Mouse (Mus musculus): Measurements from ENCODE around the gene Caln1. TPM values are rescaled to one million over a fixed set of nuclear protein-coding genes. Genes with fewer than 3 reads are reported as not detected.

Caln1 gene
- polyA plus RNA-seq, 1 experiment from 2014 or later, result 3.8 TPM

- ATAC-seq (ENCODE audit: low FRiP score, low read depth), result no peak
- no peaks in the 10 kb centered on the region for H3K27me3 ChIP-seq
- H3K4me1 ChIP-seq, result no peaks in the 10 kb centered on the region
- WGBS, result 86% methylated on average over 1 of the region's 1 CpGs
- no peak overlapping the region for H3K4me2 ChIP-seq (replicated peaks)
- no peak overlapping the region for H3K9ac ChIP-seq
- no peak overlapping the region for H3K4me3 ChIP-seq
- no peak overlapping the region for H3K27ac ChIP-seq
- no peaks in the 10 kb centered on the region for H3K9me3 ChIP-seq
- no peaks in the 10 kb centered on the region for H3K36me3 ChIP-seq
Observed at GRCm38 (mm10) chr5:130666091-130666490, 296.8 kb downstream of the Caln1 start.

DNA sequence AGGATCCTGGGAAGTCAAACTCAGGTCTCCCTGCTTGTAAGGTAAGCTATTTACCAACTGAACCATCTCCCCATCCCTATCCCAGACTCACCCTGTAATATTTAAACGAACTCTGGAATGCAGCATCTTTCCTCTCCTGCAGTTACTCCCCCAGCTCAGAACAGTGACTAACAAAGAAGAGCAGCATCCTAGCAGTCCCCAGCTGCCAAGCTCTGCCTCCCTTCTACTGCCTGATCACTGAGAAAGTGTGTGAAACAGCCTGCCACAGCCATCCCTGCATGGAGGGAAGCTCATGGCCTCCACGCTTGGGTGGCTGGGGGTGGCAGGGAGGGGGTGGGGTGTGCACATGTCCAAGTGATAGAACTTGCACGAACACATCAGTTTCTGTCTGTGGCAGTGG, 303.3 kb downstream of the Caln1 start:
- no peak overlapping the region for H3K4me3 ChIP-seq
- no peaks in the 10 kb centered on the region for H3K36me3 ChIP-seq
- peaks cover 3% of the 10 kb centered on the region; the same call in 1 of the 2 replicates for H3K9me3 ChIP-seq
- no peak overlapping the region for H3K27ac ChIP-seq
- no peak overlapping the region for H3K4me2 ChIP-seq (replicated peaks)
- ATAC-seq (ENCODE audit: low FRiP score, low read depth), result no peak
- WGBS, result 59% methylated on average over 3 of the region's 3 CpGs
- no peak overlapping the region for H3K9ac ChIP-seq
- no peaks in the 10 kb centered on the region for H3K27me3 ChIP-seq
- H3K4me1 ChIP-seq, result no peaks in the 10 kb centered on the region

DNA sequence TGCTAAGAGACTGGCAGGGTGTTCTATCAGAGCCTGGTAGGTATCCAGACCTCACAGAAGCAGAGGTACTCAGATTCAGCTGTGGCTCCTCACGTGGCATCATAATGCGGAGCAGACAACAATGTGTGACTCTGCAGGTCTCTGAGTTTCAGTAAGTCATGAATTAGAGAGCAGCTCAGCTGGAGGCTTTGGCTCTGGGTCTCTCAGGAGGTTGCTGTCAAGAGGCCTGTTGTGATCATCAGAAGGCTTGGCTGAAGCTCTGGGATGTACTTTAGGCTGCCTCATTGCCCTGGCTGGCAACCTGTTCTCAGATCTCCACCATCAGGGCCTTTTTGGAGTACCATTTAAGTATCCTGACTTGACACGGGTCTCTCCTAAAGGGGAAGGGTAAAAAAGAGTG, 303.8 kb downstream of the Caln1 start:
- no peaks in the 10 kb centered on the region for H3K36me3 ChIP-seq
- H3K27ac ChIP-seq, result no peak overlapping the region
- WGBS, result 73% methylated on average over 3 of the region's 3 CpGs
- no peak overlapping the region for H3K4me2 ChIP-seq (replicated peaks)
- no peaks in the 10 kb centered on the region for H3K27me3 ChIP-seq
- no peak overlapping the region for H3K9ac ChIP-seq
- no peak overlapping the region for H3K4me3 ChIP-seq
- no peak for ATAC-seq (ENCODE audit: low FRiP score, low read depth)
- H3K4me1 ChIP-seq, result no peaks in the 10 kb centered on the region
- H3K9me3 ChIP-seq, result peaks cover 3% of the 10 kb centered on the region; the same call in 1 of the 2 replicates

DNA sequence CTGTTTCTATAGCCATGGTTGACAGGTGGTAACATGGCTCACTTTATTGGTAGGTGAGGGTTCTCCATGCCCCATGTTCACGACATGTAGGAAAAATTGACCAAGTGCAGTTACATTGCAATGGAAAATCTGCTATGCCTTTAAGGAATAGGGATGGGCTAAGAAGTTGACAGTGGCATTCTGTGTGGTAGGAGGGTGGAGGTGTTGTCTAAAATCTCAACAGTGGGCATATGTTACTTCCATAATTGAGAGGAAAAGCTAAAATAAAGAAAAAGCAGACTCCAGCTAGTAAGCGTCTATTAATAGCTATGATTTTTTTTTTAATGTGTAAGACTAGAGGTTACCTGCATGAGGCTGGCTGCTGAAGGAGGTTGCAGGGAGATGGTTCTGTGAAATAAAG, 308.6 kb downstream of the Caln1 start:
- no peaks in the 10 kb centered on the region for H3K4me1 ChIP-seq
- no peak overlapping the region for H3K4me2 ChIP-seq (replicated peaks)
- 86% methylated on average over 2 of the region's 2 CpGs for WGBS
- no peaks in the 10 kb centered on the region for H3K9me3 ChIP-seq
- H3K27ac ChIP-seq, result no peak overlapping the region
- no peak overlapping the region for H3K9ac ChIP-seq
- no peak for ATAC-seq (ENCODE audit: low FRiP score, low read depth)
- no peak overlapping the region for H3K4me3 ChIP-seq
- H3K27me3 ChIP-seq, result no peaks in the 10 kb centered on the region
- no peaks in the 10 kb centered on the region for H3K36me3 ChIP-seq

DNA sequence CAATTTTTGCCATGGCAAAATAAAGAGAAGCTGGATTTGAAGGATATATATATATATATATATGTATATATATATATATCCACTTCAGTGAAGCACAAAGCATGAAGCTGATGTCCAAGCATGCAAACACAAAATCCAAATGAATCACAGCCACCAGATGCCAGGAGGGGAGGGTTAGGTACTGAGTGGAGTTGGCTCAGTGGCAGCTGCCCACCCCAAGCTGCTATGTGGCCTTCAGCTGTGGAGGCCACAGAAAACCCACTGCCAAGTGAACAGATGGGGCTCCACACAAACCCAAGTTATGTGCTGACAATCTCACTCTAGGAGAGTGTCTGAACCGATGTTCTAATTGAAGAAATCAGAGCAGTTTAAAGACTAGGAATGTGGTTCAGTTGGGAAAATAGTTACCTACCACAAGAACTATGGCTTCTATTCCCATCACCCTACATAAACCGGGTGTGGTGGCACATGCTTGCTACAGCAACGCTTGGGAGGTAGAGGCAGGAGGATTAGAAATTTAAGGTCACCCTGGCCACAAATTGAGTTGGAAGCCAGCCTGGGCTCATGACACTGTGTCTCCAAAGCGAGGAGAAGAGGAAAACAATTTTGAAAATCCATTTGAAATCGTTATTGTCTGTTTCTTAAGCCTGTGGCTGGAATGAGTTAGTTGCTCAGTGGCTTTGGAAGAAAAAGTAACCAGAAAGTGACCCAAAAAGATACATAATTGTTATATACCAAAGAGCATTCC, 316.8 kb downstream of the Caln1 start:
- 82% methylated on average over 5 of the region's 5 CpGs for WGBS
- Histone ChIP-seq H3K4me3 (no peak overlapping the region), H3K4me1 (no peaks in the 10 kb centered on the region), H3K27ac (no peak overlapping the region), H3K9ac (no peak overlapping the region), H3K27me3 (no peaks in the 10 kb centered on the region), H3K36me3 (no peaks in the 10 kb centered on the region), H3K4me2 (replicated peaks) (no peak overlapping the region), H3K9me3 (no peaks in the 10 kb centered on the region)
- no peak for ATAC-seq (ENCODE audit: low FRiP score, low read depth)

DNA sequence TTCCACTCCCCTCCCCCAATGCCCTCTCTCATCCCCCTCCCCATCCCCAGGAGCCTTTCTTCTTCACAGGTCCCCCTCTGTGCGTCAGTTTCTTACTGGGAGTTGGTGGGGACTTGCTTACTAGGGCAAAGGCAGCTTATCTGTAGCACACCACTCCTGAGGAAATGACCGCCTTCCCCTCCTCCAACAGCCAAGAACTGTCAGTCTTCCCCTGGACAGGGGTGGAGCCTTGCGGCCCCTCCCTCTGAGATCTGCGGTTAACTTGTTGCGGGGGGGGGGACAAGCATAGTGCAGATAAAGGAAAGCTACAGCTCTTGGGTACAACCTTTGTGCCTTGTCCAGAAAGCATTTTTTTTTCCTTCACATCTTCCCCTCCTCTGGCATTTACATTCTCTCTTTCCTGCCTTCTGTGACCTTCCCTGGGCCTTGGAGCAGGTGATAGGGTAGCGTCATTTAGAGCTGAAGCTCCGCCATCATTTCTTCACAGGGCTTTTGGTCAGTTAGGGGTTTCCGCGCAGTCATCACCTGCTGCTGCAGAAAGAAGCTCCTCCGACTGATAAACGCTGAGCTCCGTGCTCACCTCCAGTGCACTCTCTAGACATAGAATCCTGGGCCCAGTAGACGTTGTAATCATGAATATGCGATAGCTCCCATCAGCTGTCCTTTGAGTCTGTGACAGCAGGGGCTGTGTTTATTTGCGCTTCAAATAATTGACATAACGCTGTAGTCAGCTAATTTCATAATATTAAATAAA, 319.3 kb downstream of the Caln1 start:
- 56% methylated on average over 16 of the region's 16 CpGs for WGBS
- ATAC-seq (ENCODE audit: low FRiP score, low read depth), result no peak

DNA sequence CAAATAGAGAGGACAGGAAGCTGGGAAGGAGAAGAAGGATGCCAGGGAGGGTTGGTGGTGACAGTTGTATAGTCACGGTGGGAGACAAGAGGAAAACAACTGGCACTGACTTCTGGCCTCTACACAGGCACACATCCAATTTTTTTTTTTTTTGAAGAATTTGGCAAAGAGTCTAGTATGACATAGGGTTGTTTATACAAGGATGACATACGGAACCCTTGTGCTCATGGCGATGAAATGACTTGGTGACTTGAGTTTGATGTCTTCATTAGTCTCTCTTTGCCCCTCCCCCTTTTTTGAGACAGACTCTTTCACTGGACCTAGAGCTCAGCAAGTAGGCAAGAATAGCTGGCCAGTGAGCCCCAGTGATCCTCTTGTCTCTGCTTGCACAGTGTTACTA, 322.1 kb downstream of the Caln1 start:
- Histone ChIP-seq H3K27ac (no peak overlapping the region), H3K36me3 (no peaks in the 10 kb centered on the region), H3K4me3 (no peak overlapping the region), H3K9me3 (no peaks in the 10 kb centered on the region), H3K9ac (no peak overlapping the region), H3K4me2 (replicated peaks) (no peak overlapping the region), H3K27me3 (no peaks in the 10 kb centered on the region), H3K4me1 (no peaks in the 10 kb centered on the region)
- ATAC-seq (ENCODE audit: low FRiP score, low read depth), result no peak
- WGBS, result 91% methylated on average over 3 of the region's 3 CpGs

More for the DNA sequence above, 319.3 kb downstream of the Caln1 start:
- Histone ChIP-seq H3K9me3 (no peaks in the 10 kb centered on the region), H3K36me3 (no peaks in the 10 kb centered on the region), H3K27me3 (no peaks in the 10 kb centered on the region), H3K4me1 (no peaks in the 10 kb centered on the region), H3K9ac (no peak overlapping the region), H3K4me2 (replicated peaks) (no peak overlapping the region), H3K27ac (no peak overlapping the region), H3K4me3 (no peak overlapping the region)

- no peaks in the 10 kb centered on the region for H3K36me3 ChIP-seq
- no peak overlapping the region for H3K4me3 ChIP-seq
- H3K27ac ChIP-seq, result no peak overlapping the region
- H3K9me3 ChIP-seq, result no peaks in the 10 kb centered on the region
- H3K4me2 ChIP-seq (replicated peaks), result no peak overlapping the region
- no peak overlapping the region for H3K9ac ChIP-seq
- 86% methylated on average over 4 of the region's 4 CpGs for whole genome bisulfite sequencing
- ATAC-seq (ENCODE audit: low FRiP score, low read depth), result no peak
- no peaks in the 10 kb centered on the region for H3K27me3 ChIP-seq
- H3K4me1 ChIP-seq, result no peaks in the 10 kb centered on the region
Observed at GRCm38 (mm10) chr5:130699476-130699875, 330.2 kb downstream of the Caln1 start.

GRCm38 (mm10) chr5:130701777-130702176, 332.5 kb downstream of the Caln1 start:
- WGBS, result 82% methylated on average over 6 of the region's 6 CpGs
- Histone ChIP-seq H3K9ac (no peak overlapping the region), H3K36me3 (no peaks in the 10 kb centered on the region), H3K27ac (no peak overlapping the region), H3K4me3 (no peak overlapping the region), H3K27me3 (no peaks in the 10 kb centered on the region), H3K4me1 (no peaks in the 10 kb centered on the region), H3K4me2 (replicated peaks) (no peak overlapping the region), H3K9me3 (no peaks in the 10 kb centered on the region)
- no peak for ATAC-seq (ENCODE audit: low FRiP score, low read depth)

GRCm38 (mm10) chr5:130702361-130702760, 333.1 kb downstream of the Caln1 start:
- ATAC-seq (ENCODE audit: low FRiP score, low read depth), result no peak
- no peaks in the 10 kb centered on the region for H3K9me3 ChIP-seq
- no peak overlapping the region for H3K27ac ChIP-seq
- no peaks in the 10 kb centered on the region for H3K27me3 ChIP-seq
- H3K36me3 ChIP-seq, result no peaks in the 10 kb centered on the region
- no peak overlapping the region for H3K4me2 ChIP-seq (replicated peaks)
- H3K4me3 ChIP-seq, result no peak overlapping the region
- 70% methylated on average over 4 of the region's 4 CpGs for WGBS
- H3K9ac ChIP-seq, result no peak overlapping the region
- H3K4me1 ChIP-seq, result no peaks in the 10 kb centered on the region

- no peaks in the 10 kb centered on the region for H3K9me3 ChIP-seq
- no peaks in the 10 kb centered on the region for H3K36me3 ChIP-seq
- WGBS, result 90% methylated on average over 4 of the region's 4 CpGs
- H3K27me3 ChIP-seq, result no peaks in the 10 kb centered on the region
- no peak for ATAC-seq (ENCODE audit: low FRiP score, low read depth)
- H3K4me1 ChIP-seq, result no peaks in the 10 kb centered on the region
- no peak overlapping the region for H3K27ac ChIP-seq
- no peak overlapping the region for H3K4me3 ChIP-seq
- H3K4me2 ChIP-seq (replicated peaks), result no peak overlapping the region
- no peak overlapping the region for H3K9ac ChIP-seq
Observed at GRCm38 (mm10) chr5:130704866-130705265, 335.6 kb downstream of the Caln1 start.

GRCm38 (mm10) chr5:130706202-130706855, 337.1 kb downstream of the Caln1 start:
- Histone ChIP-seq H3K27ac (no peak overlapping the region), H3K4me2 (replicated peaks) (no peak overlapping the region), H3K36me3 (no peaks in the 10 kb centered on the region), H3K9me3 (no peaks in the 10 kb centered on the region; the same call in 1 of the 2 replicates), H3K4me1 (no peaks in the 10 kb centered on the region), H3K27me3 (no peaks in the 10 kb centered on the region), H3K9ac (no peak overlapping the region), H3K4me3 (no peak overlapping the region)
- no peak for ATAC-seq (ENCODE audit: low FRiP score, low read depth)
- 69% methylated on average over 6 of the region's 6 CpGs for WGBS

Data from limb, embryonic 13.5 days (tissue).